Mouse (Mus musculus): Measurements from ENCODE around the gene Sdk1.

The Sdk1 gene

DNA sequence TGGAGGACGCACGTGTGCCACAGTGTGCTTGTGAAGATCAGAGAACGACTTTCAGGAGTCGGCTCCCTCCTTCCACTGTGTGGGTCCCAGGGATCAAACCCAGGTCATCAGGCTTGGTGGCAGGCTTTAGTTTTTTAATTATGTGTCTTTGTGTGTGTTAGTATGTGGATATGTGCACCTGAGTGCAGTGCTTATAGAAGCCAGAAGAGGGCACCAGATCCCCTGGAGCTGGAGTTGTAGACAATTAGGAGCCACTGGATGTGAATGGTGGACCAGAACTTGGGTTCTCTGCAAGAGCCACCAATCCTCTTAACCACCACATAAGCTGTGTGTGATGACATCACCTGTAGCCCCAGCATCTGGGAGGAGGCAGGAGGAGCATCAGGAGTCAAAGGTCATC, 909.5 kb downstream of the Sdk1 start:
- DNase-seq: no peak

DNA sequence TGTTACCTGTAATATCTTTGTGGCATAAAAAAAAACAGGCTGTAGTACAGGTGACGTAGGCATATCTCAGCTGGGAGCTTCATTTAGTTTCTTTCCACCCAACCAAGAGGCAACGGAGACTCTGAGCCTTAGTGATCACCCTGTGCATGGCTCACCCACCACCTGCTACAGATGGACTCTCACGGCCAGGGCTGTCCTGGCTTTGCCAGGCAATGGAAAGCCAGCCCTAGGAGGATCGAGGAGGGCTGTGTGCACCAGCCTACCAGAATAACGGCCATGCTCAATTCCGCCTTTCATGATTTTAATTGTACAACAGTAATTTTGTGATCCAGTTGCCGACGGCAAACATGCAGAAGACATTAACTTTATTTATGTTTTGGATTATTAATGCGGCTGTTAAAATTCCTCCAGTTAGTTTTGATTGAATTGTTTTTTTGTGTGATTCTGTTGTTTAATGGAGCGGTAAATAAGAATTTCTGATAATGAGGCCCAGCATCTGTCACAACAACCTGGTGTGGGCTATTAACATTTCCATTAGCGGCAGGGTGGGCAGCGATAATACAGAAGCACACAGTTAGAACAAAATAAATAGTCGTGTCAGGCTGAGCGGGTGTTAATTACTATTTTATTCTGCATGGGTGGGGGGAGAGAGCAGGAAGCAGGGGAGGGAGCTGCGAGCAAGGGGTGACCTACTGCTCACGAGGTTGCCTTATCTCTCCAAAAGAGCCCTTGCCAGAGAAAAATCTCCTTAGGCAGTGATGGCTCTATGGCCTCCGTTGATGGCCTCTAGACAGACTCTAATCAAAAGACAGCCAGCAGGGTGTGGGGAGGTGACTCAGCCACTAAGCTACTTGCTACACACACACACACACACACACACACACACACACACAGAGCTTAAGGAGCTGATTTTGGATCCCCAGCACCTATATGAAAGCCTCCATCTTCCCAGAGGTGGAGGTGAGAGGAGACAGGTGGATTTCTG, 915.9 kb downstream of the Sdk1 start:
- DNase-seq: peak; percentile 92

DNA sequence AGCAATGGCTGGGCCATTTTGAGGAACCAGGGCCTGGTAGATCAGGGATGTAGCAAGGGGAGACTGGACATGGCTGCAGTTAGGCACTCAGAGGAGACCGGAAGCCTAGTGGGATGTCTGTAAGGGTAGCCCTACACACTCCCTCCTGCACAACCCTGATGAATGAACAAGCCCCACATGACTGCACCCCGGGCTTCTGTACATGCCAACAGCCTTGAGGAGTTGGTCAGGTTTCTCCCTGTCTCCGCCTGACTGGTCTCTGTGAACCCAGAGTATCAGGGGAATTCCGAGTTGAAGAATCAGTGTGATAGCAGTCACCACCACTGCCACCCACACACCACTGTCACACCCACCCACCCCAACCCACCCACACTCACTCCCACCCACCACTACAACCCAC, 922.2 kb downstream of the Sdk1 start:
- no peak for DNase-seq

DNA sequence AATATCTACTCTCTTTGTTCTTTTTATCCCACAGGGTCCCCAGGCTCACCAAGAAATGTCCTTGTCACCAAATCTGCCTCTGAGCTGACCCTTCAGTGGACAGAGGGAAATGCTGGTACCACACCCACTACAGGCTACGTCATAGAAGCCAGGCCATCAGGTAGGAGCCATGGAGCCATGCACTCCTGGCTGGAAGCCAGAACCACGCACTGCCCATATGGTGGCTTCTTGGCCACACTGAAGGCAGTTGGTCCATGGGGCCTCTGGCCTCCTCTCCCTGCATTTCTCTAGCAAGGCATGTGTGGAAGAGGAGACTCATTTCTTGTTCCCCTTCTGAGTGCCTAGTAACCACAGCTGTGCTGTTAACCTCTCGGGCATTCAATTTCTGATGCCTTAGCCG, 932.3 kb downstream of the Sdk1 start:
- DNase-seq: no peak

DNA sequence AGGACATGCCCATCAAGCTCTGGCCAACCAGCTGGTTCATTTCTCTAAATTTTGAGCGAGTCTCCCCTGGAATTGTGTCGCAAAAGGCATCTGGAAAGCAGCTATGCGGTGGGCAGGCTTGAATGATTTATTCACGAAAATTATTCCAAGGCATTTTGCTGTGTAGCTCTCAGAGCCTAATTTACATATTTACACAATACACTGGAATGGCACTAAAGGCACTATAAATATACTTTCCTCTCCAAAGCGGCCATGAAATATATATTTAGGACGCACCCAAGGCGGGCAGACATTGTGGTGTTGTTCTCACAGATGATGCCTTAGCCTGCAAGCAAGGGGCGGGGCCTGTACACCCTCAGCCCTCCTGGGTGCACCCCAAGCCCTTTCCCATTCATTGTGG, 936.9 kb downstream of the Sdk1 start:
- no peak for DNase-seq

DNA sequence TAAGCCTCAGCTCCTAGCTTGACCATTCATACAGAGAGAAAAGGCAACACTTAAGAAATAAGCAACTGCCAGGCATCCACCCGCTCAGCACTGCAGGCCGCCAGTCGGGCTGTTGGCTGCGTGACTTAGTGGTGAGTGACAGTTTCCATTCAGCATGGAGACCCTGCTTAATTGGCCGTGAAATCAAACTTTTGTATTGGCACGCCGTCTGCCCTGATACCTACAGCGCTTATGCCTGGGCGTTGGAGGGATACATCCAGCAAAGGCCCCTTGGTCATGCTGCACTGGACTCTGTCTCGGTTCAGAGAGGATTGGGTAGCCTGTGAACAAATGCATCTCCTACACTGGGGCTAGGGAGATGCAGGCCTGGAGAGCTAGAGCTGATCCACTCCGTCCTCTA, 938.0 kb downstream of the Sdk1 start:
- peak; percentile 88 for DNase-seq

DNA sequence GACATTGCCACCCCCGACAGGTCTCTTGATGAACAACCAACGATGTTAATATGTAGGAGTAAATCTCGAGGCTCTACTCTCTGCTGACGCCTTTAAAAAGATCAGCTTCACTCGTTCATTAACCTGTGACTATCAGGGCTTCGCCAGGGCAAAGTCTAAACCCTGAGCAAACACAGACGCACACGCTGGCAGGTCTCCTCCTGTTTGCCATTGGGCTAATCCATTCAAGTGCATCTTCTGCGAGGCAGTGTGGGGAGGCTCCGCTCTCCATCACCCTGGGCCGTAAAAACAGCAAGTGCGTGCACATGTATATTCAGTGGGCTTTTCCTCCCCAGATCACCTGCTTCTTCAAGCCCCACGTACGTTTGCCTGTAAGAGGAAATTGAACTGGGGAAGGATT, 940.6 kb downstream of the Sdk1 start:
- DNase-seq: no peak

DNA sequence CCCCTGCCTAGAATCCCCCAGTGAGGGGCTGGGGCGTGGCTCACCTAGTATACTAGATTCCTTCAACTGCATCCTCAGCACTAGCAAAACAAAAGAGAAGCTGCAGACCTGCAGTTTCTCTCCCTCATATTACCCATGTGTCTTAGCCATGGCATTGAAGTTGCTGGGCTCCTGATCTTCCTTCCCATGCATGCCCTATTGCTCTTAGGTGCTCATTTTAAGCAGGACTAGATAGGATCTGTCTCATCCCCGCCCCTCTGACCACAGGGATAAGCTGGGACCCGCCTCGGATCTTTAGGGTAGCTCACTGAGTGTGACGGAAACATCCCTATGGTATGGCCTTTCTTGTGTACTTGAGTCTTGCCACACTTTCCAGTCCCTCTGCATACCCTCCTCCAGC, 947.5 kb downstream of the Sdk1 start:
- DNase-seq: no peak

DNA sequence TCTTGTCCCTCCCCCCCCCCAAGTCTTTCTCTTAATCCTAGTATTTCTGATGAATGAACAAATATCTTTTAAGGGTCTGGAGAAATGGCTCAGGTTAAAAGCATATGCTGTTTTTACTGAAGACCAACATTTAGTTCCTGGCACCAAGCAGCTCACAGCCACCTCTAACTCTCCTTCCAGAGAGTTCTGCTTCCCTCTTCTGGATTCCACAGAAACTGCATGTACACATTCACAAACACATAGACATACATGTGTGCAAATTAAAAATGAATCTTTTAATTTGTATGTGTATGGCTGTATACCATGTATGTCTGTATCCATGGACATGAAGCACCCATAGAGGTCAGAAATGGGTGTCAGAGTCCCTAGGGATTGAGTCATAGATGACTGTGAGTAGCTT, 968.6 kb downstream of the Sdk1 start:
- peak; percentile 20 for DNase-seq

DNA sequence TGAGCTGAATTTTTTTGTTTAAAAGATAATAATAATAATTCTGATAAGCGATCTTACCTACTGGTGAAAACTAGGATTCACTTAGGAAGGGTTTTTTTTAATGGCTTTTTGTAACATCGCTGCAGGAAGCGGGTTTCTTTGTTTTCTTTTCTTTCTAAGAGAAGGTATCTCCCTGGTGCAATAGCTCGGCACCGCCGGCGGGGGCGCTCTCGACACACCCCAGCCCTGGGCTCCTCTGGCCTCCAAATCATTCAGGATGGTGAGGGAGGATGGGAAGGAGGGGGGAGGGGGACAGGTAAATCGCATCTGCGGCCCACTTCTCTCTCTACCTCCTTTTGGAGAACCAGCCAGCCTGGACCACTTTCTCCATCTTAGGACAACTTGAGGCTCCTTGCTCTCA, 971.0 kb downstream of the Sdk1 start:
- no peak for DNase-seq

DNA sequence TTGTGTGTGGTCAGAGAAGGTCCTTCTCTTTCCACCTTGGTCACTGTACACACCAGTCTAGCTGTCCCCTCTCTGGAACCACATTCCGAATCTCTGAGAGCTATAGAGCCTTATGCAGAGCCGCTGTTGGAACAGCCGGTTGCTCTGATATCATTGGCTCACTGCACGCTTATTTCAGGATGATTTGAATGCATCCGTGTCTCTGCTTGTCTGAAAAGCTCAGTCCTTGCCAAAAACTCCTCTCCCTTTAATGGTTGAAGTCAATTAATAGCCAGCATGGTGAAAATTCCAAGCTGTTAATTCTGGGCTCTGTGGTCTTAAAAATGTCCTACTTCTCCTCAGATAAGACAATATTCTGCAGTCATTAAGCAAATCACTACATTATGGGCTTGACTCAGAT, 974.7 kb downstream of the Sdk1 start:
- no peak for DNase-seq

DNA sequence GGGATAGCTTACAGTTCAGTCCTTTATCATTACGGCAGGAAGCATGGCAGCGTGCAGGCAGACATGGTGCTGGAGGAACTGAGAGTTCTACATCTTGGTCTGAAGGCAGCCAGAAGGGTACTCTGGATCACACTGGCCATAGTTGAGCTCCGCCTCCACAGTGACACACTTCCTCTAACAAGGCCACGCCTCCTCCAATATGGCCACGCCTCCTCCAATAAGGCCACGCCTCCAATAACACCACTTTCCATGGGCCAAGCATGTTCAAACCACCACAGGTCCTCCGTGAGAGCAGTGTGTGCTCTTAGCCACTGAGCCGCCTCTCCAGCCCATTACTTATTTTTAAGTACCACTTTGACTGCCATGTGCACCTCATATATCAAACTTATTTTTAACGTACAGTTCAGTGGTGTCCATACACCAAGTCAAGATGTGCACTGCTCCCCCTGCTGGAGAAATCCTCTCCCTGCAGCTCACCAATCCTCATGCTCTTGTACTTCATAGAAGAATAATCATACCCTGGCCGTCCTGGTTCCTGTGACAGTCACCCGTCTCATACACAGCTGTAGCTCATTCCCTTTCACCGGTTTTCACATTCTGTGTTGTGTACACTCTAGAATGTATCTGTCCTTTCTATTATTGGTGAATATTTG, 979.7 kb downstream of the Sdk1 start:
- DNase-seq: peak; percentile 30

DNA sequence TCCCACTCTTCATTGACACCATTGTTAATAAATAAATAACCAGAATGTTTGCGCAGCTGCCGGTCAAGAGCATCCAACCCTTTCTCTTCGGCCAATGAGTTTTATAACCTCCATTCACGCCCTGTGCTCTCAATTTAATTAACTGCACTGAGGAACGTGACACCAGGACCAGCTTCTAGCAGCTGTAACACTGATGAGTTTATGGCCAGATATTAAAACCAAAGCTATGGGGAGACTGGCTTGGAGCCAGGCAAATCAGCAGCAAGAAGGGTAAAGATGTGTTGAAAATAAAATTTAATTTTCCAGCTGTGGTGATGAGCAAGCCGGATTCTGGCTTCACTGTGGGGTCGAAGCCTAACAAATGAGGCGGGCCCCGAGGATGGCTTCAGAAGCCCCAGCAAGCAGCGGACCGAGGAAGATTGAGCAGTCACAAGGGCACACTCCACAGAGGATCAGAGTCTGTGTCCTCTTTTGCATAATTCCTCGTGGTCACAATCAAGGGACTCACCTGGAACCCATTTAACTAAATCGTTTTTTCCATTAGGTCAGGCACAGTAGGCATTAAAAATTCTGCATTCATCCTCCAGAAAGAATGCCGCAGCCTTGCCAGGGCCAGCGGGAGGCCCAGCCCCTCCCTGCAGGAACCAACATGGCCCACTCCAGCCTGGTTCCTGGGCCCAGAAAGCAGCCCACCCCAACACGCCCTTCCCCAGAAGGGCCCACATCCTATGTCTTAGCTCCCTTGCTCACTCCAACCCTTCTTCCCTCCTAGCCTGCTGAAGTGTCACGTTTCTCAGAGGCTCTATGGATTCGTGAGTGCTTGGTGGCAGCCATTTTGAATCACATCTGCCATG, 987.9 kb downstream of the Sdk1 start:
- DNase-seq: no peak

DNA sequence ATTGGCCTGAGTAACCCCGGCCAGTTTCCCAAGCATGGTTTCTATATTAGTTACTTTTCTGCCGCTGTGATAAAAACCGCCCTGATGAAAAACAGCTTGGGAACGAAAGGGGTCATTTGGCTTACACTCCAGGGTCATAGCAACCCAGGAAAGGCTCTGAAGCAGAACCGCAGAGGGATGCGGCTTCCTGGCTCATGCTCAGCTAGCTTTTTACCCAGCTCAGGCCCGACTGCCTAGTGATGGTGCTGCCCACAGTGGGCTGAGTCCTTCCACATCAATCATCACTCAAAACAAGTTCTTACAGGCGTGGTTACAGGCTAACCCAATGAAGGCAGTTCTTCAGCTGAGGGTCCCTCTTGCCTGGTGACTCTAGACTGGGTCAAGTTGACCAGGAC, 988.5 kb downstream of the Sdk1 start:
- DNase-seq: no peak

DNA sequence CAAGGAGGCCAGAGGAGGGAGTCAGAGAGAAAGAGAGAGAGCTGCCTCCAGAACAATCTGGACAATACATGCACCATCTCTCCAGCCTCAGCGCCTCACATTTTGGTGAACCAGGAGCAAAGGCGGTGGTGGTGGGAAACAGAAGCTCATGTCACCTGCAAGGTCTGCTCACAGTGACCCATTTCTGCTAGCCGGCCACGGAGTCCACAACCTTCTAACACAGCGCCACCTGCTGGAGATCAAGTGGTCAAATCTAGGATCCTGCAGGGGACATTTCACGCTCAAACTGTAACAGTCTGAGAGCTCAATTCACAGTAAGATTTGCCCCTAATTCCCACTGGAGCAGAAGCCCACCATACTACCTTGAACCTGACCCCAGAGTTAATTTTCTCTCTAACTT, 999.0 kb downstream of the Sdk1 start:
- no peak for DNase-seq

DNA sequence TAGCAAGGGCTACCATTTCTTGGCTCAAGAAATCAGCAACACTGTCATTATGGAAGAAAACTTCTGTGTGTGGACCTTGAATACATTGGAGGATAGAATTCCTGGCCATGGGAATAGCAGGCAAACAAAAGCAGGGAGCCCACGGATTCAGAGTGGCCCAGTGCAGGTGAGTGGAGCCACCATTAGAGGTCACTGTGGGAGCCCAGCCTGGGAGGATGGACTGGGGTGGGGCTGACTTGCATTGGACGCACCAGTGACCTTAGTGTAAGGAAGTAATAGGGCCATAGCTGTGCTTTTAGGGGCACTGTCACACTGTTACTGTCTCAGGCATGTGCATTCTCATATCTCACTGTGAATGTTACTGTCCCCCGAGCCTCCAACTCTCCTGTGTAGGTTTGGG, 1001.3 kb downstream of the Sdk1 start:
- DNase-seq: no peak

DNA sequence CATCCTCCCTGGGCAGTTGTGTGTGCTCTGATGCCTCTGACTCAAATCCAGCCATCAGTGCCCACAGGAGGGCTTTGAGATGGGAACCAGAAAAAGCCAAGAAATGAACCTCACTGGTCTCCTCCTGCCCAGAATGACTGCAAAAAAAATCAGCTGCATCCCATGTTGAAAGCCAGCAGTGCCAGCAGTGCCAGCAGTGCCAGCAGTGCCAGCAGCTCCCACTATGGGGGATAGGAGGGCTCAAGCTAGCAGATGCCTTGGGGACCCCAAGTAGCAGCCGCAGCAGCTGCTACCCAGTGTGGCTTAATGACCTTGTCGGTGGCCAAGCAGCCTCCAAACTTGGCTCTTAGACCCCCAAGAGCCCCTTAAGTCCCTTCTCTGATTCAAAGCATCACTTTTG, 1001.8 kb downstream of the Sdk1 start:
- no peak for DNase-seq

DNA sequence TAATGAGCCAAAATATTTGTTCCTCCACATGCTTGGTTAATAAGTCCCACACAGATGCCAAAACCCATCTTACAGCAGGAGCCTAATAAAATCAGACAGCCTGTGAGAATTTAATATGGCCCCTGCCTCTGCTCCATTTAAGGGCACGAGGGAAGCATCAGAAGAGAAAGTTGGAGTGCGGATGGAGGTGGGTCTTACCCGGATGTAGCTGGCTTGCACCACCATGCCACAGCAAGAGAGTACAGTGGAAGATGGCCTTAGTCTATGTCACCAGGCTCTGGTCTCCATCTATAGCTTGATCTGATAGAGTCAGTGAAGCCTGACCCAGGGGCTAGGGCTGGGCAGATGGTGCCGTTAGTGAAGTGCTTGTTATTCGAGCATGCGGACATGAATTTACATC, 1014.9 kb downstream of the Sdk1 start:
- peak; percentile 91 for DNase-seq

DNA sequence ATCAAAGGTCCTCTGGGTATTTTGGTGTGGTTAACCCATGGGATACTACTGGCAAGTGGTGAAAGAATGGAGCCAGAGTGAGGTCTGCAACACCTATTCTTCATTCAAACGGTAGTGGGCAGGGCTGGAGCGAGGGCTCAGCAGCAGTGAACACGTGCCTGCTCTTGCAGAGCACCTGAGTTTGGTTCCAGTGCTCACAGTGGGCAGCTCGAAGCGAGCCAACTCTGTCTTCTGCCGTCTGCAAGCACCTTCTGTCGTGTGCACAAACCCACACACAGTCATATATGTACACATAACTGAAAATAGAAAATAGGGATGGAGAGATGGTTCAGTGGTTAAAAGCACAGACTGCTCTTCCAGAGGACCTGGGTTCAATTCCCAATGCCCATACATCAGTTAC, 1017.4 kb downstream of the Sdk1 start:
- no peak for DNase-seq

DNA sequence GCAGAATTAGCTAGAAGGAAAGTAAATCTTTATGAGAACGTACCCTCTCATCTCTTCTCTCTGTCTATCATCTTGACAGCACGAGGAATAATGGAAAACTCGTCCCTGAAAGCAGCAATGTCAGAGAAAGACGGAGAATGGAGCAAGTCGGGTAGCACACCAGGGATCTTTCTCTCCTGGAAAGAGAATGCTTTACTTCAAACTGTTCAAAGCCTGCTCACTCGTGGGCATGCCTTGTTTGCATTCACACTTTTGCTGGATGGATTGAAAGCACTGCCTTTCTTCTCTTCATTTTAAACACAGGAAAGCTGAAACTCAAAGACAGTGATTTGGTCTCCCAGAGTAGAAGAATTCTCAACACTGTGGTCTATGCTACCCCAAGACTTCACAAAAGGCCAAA, 1020.8 kb downstream of the Sdk1 start:
- DNase-seq: no peak
